Mouse (Mus musculus): ENCODE measurements around the gene Ndufb3. TPM values are rescaled to one million over a fixed set of nuclear protein-coding genes. Genes with fewer than 3 reads are reported as not detected.
A peak's percentile ranks its signal among the peaks of the same experiment; 100 is the strongest.
"Not testable (repeated sequence)": the region's sequence is repeated elsewhere in the genome, so short reads cannot be mapped to it uniquely, and the experiment has no call there.

Ndufb3 gene
- 154 TPM in 2 replicates for polyA plus RNA-seq (2016; fragmentation: Nextera tagmentation; extraction: Ambion mirVana)

GRCm38 (mm10) chr1:58586171-58586997 lies at the start of gene Ndufb3, which contains the start of gene Fam126b:
Gene Ndufb3, plus strand, starts transcription at chr1:58586384.
Gene Fam126b, minus strand, starts transcription at chr1:58586323.
- Histone ChIP-seq H3K4me1 (replicated peaks) (peaks cover 17% of the 10 kb centered on the region), H3K27me3 (ENCODE audit: insufficient read depth, poor library complexity, severe bottlenecking) (no peaks in the 10 kb centered on the region), H3K36me3 (peaks cover 11% of the 10 kb centered on the region), H3K27ac (peak within 1 kb of the TSS; percentile 96), H3K9me3 (no peaks in the 10 kb centered on the region), H3K4me3 (peak within 1 kb of the TSS; percentile 96)
- peak; percentile 90 for DNase-seq (ENCODE audit: low spot score)
- WGBS = under 1% methylated on average over 40 of the region's 41 CpGs

GRCm38 (mm10) chr1:58541386-58541785 lies 44.8 kb upstream of the Ndufb3 start:
- H3K27me3 ChIP-seq (ENCODE audit: insufficient read depth, poor library complexity, severe bottlenecking) = no peaks in the 10 kb centered on the region
- no peak overlapping the region for H3K27ac ChIP-seq
- no peak for DNase-seq (ENCODE audit: low spot score)
- no peaks in the 10 kb centered on the region for H3K4me1 ChIP-seq (replicated peaks)
- 91% methylated on average over 1 of the region's 1 CpGs for WGBS
- no peaks in the 10 kb centered on the region for H3K9me3 ChIP-seq
- peaks cover 63% of the 10 kb centered on the region for H3K36me3 ChIP-seq
- no peak overlapping the region for H3K4me3 ChIP-seq

GRCm38 (mm10) chr1:58560370-58560769 lies 25.8 kb upstream of the Ndufb3 start:
- not testable (repeated sequence) for H3K4me3 ChIP-seq; DNase-seq (ENCODE audit: low spot score); H3K9me3 ChIP-seq; H3K27me3 ChIP-seq (ENCODE audit: insufficient read depth, poor library complexity, severe bottlenecking); H3K4me1 ChIP-seq (replicated peaks); H3K27ac ChIP-seq
- 89% methylated on average over 6 of the region's 6 CpGs for WGBS
- peaks cover 37% of the 10 kb centered on the region for H3K36me3 ChIP-seq

GRCm38 (mm10) chr1:58562455-58562854 lies 23.7 kb upstream of the Ndufb3 start:
- peaks cover 37% of the 10 kb centered on the region for H3K36me3 ChIP-seq
- H3K4me3 ChIP-seq = no peak overlapping the region
- no peaks in the 10 kb centered on the region for H3K27me3 ChIP-seq (ENCODE audit: insufficient read depth, poor library complexity, severe bottlenecking)
- DNase-seq (ENCODE audit: low spot score) = peak; percentile 14
- no peaks in the 10 kb centered on the region for H3K4me1 ChIP-seq (replicated peaks)
- H3K9me3 ChIP-seq = no peaks in the 10 kb centered on the region
- no peak overlapping the region for H3K27ac ChIP-seq
- WGBS = 80% methylated on average over 1 of the region's 1 CpGs

GRCm38 (mm10) chr1:58564981-58565380 lies 21.2 kb upstream of the Ndufb3 start:
- Histone ChIP-seq H3K27me3 (ENCODE audit: insufficient read depth, poor library complexity, severe bottlenecking) (no peaks in the 10 kb centered on the region), H3K4me3 (no peak overlapping the region), H3K36me3 (peaks cover 32% of the 10 kb centered on the region), H3K9me3 (no peaks in the 10 kb centered on the region), H3K27ac (no peak overlapping the region), H3K4me1 (replicated peaks) (no peaks in the 10 kb centered on the region)
- DNase-seq (ENCODE audit: low spot score) = no peak
- WGBS = 93% methylated on average over 5 of the region's 5 CpGs

GRCm38 (mm10) chr1:58566621-58567020 lies 19.6 kb upstream of the Ndufb3 start:
- Histone ChIP-seq H3K27ac (no peak overlapping the region), H3K9me3 (no peaks in the 10 kb centered on the region), H3K36me3 (peaks cover 26% of the 10 kb centered on the region; the same call in 1 of the 2 replicates), H3K4me3 (no peak overlapping the region), H3K4me1 (replicated peaks) (no peaks in the 10 kb centered on the region), H3K27me3 (ENCODE audit: insufficient read depth, poor library complexity, severe bottlenecking) (no peaks in the 10 kb centered on the region)
- DNase-seq (ENCODE audit: low spot score) = no peak

- DNase-seq (ENCODE audit: low spot score) = no peak
- H3K36me3 ChIP-seq = 0 out of 2 replicates have a peak, but pooled peaks cover 8% of the 10 kb centered on the region
- no peaks in the 10 kb centered on the region for H3K4me1 ChIP-seq (replicated peaks)
- no peak overlapping the region for H3K4me3 ChIP-seq
- H3K9me3 ChIP-seq = no peaks in the 10 kb centered on the region
- no peaks in the 10 kb centered on the region for H3K27me3 ChIP-seq (ENCODE audit: insufficient read depth, poor library complexity, severe bottlenecking)
- H3K27ac ChIP-seq = no peak overlapping the region
These were observed 17.6 kb upstream of the Ndufb3 start for GRCm38 (mm10) chr1:58568456-58569130.

- Histone ChIP-seq H3K36me3 (no peaks in the 10 kb centered on the region), H3K27me3 (ENCODE audit: insufficient read depth, poor library complexity, severe bottlenecking) (no peaks in the 10 kb centered on the region), H3K9me3 (no peaks in the 10 kb centered on the region), H3K27ac (no peak overlapping the region), H3K4me3 (no peak overlapping the region), H3K4me1 (replicated peaks) (no peaks in the 10 kb centered on the region)
- 56% methylated on average over 4 of the region's 4 CpGs for WGBS
- no peak for DNase-seq (ENCODE audit: low spot score)
These were observed 15.7 kb upstream of the Ndufb3 start for GRCm38 (mm10) chr1:58570437-58570836.

- Histone ChIP-seq H3K9me3 (no peaks in the 10 kb centered on the region), H3K4me1 (replicated peaks) (no peaks in the 10 kb centered on the region), H3K27me3 (ENCODE audit: insufficient read depth, poor library complexity, severe bottlenecking) (no peaks in the 10 kb centered on the region), H3K27ac (no peak overlapping the region), H3K4me3 (no peak overlapping the region), H3K36me3 (no peaks in the 10 kb centered on the region)
- WGBS = 83% methylated on average over 2 of the region's 2 CpGs
- DNase-seq (ENCODE audit: low spot score) = peak; percentile 15
These were observed 7.0 kb upstream of the Ndufb3 start for GRCm38 (mm10) chr1:58579179-58579578.

- Histone ChIP-seq H3K27me3 (ENCODE audit: insufficient read depth, poor library complexity, severe bottlenecking) (no peaks in the 10 kb centered on the region), H3K4me3 (no peak overlapping the region), H3K27ac (no peak overlapping the region), H3K9me3 (no peaks in the 10 kb centered on the region), H3K4me1 (replicated peaks) (peaks cover 17% of the 10 kb centered on the region), H3K36me3 (no peaks in the 10 kb centered on the region)
- WGBS = 74% methylated on average over 1 of the region's 1 CpGs
- no peak for DNase-seq (ENCODE audit: low spot score)
These were observed 3.6 kb upstream of the Ndufb3 start for GRCm38 (mm10) chr1:58582611-58583010.

GRCm38 (mm10) chr1:58584271-58584670 lies 1.9 kb upstream of the Ndufb3 start:
- no peak for DNase-seq (ENCODE audit: low spot score)
- Histone ChIP-seq H3K9me3 (no peaks in the 10 kb centered on the region), H3K27me3 (ENCODE audit: insufficient read depth, poor library complexity, severe bottlenecking) (no peaks in the 10 kb centered on the region), H3K36me3 (0 out of 2 replicates have a peak, but pooled peaks cover 5% of the 10 kb centered on the region), H3K4me3 (no peak overlapping the region), H3K4me1 (replicated peaks) (peaks cover 17% of the 10 kb centered on the region), H3K27ac (no peak overlapping the region)
- 83% methylated on average over 1 of the region's 1 CpGs for WGBS

- Histone ChIP-seq H3K4me3 (peak overlapping the region; percentile 96), H3K27ac (peak overlapping the region; percentile 96), H3K4me1 (replicated peaks) (peaks cover 17% of the 10 kb centered on the region), H3K9me3 (no peaks in the 10 kb centered on the region), H3K27me3 (ENCODE audit: insufficient read depth, poor library complexity, severe bottlenecking) (no peaks in the 10 kb centered on the region), H3K36me3 (0 out of 2 replicates have a peak, but pooled peaks cover 5% of the 10 kb centered on the region)
- 6% methylated on average over 36 of the region's 36 CpGs for WGBS
- DNase-seq (ENCODE audit: low spot score) = no peak
These were observed 612 bp upstream of the Ndufb3 start for GRCm38 (mm10) chr1:58585373-58586170.

All from hindbrain, embryonic 10.5 days (tissue).